Mouse (Mus musculus): Measurements from ENCODE around the gene Zfp91.

DNA sequence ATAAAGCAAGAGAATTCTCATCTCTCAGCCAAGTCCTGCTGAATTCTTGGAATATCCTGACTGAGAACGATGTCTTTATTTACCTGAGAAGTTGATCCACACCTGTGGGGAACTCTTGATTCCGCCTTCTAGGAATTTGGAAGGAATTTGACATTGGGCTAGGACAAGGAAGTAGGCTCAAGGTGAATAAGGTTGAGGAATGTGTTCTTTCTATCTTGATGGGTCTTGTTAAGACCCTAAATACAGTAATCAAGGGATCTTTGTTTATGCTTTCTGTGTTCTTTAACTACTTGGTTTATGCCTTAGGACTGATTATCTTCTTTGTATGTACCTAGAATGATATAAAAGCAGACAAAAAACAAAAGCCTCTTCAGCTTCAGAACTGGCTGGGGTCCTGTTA lies 64.0 kb downstream of the Zfp91 start:
- no peak for TF ChIP-seq GATA1 (IDR thresholded peaks at IDR 0.05; ENCODE audit: low read length)
- TF ChIP-seq TAL1 (IDR thresholded peaks at IDR 0.05; ENCODE audit: low read length) = no peak

Data from erythroblast, embryonic 14.5 days (primary cell).